Mouse (Mus musculus): ENCODE results near the gene Pla2g2d.
"Not testable (repeated sequence)": the region's sequence is repeated elsewhere in the genome, so short reads cannot be mapped to it uniquely, and the experiment has no call there.

Gene Pla2g2d

GRCm38 (mm10) chr4:138782098-138782497 lies 6.6 kb downstream of the Pla2g2d start:
- DNase-seq: no peak

DNA sequence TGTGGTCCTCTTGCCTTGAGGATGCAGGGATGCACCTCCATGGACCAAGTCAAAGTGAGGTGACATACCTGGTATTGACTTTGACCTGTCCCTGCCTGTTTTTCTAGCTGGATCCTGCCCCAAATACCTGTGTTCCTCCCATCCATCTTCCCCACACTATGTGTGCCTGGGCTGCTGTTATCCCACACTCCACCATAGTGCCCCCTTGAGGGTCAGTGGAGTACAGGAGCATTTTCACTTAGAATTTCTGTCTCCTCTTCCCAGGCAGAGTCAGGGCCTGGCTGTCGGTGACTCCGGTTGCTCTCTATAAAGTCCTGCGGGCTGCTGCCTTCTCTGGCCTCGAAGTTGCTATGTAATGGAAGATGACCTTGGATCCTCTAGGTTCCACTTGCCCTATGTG lies 10.2 kb downstream of the Pla2g2d start:
- DNase-seq: no peak

DNA sequence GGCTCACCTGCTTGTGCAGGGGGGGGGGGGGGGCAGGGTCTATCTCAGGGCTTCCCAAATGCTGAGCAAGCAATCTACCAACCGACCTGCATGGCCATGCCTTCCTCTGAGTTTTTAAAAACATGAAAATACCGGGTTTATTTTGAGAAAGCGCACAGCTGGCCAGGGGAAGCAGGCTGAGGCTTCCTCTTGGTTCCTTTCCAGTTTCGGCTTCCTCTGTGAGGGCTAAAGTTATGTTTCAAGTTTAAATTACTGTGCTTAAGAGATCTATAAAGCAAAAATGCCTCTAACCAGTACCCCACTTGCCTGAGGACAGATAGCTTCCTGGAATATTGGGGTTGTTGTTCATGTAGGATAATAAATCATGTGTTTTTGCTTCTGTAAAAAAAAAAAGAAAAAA lies 10.6 kb downstream of the Pla2g2d start:
- DNase-seq: no peak

DNA sequence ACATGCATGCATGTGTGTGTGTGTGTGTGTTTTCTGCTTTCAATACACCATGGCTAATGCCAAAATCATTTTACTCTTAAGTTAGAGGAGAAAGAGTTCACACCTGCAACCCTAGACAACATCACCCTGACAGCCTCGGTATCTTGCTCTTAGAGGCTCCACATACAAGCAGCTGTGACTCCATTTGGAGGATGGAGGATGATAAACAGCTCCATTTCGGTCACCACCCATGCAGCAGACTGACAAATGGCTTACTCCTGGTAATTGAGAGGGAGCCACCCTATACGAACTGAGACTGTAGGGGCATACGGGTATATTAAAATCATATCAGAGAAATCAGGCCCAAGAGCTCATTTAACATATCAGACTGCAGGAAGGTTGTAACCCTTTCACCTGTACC lies 12.8 kb downstream of the Pla2g2d start:
- DNase-seq: no peak

DNA sequence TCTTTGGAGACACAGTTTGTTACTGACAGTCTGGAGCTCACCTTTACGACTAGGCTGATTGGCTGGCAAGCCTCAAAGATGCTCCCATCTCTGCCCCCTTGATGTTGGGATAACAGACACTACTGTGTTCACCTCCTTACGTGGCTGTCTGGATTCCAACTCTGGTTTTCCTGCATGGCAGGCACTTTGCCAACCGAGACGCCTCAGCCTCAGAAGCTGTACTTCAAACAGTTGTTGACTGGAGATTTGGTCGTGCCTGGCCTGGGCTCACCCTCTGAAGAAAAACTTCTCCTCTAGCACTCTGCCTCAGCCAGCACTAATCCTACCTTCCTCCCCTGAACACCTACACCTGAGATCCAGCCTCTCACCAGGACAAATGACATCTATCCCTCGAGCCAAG lies 15.9 kb downstream of the Pla2g2d start:
- DNase-seq: no peak

DNA sequence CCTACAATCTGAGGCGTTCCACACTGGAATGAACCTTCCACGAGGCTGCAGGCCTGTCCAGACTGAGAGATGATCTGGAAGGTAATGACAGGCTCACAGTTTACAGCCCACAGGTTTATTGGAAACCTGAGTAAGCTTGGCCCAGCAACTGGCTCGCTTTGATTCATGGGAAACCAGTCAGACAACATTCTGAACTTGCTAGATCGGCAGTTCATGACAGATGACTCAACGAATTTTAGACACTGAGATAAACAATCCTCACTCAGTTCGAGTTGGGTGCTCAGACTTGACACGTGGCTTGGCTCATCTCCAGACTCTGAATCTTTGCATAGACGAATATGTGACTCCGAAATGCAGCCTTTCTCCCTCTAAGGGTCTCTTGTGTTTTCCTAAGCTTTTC lies 17.1 kb downstream of the Pla2g2d start:
- DNase-seq: no peak

- peak; percentile 34 to 55 for DNase-seq
Observed at GRCm38 (mm10) chr4:138793276-138793675, 17.7 kb downstream of the Pla2g2d start.

GRCm38 (mm10) chr4:138794344-138794743 lies 18.8 kb downstream of the Pla2g2d start:
- no peak for DNase-seq

- DNase-seq: no peak
Observed at GRCm38 (mm10) chr4:138796513-138797216, 21.1 kb downstream of the Pla2g2d start.

GRCm38 (mm10) chr4:138797217-138797570 lies 21.7 kb downstream of the Pla2g2d start:
- DNase-seq: no peak

GRCm38 (mm10) chr4:138800134-138800744 lies 24.7 kb downstream of the Pla2g2d start:
- peak in 1 of 2 experiments; percentile 57 for DNase-seq

DNA sequence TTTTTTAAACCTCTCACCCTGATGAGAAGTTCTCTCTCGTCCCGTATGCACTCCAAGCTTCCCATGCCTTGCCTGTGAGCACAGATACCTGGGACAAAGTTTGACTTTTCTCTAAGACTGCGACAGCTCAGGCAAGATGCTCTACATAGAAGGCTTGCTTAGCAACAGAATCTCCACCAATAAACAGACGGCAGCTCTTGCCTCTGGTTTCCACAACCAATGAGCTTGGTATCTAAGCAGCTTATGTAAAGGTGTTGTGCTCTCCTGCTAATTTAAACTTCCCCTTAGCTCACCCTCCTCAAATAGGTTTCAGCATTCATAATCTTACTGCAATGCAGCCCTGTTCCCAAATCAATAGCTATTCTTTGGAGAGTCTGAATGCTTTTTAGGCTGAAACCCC lies 26.1 kb downstream of the Pla2g2d start:
- DNase-seq: no peak

GRCm38 (mm10) chr4:138802917-138803316 lies 27.4 kb downstream of the Pla2g2d start:
- no peak for DNase-seq

DNA sequence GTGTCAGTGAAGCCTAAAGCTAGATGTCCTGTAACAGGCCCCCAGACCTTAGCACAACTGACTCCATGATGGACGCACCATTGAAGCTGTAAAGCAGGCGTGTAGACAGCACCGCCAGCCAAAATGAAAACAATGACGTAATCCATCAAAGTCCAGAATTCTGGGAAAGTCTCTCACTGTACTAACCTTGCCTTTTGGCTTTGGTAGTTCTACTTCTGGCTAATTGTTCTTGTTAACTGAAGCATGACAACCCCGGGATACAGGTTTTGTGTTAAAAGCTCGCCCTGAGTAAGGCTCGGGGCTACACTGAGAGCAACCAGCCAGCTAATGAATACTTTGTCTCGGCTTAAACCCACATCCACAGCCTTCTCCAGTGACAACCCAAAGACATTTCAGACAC lies 29.7 kb downstream of the Pla2g2d start:
- DNase-seq: no peak

- no peak for DNase-seq
Observed at GRCm38 (mm10) chr4:138806160-138806559, 30.6 kb downstream of the Pla2g2d start.

- DNase-seq: peak in 1 of 2 experiments; percentile 57
Observed at GRCm38 (mm10) chr4:138806920-138807541, 31.5 kb downstream of the Pla2g2d start.

DNA sequence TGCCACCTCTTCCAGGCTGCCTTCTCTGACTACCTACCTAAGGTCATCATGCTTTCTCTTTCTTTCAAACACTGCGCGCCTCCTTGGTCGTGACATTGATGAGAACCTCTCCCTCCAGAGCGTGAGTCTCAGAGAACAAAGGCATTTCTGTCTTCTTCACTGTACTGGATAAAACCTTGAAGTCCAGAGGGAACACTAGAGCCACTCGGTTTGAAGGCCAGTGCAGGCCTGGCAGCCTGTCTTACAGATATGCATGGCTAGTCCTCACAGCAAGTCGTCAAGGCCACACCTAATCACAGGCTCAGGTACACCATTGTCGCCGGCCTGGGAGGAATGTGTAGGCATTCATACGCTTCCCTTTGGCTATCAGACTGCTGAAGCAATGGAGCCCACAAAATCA lies 40.6 kb downstream of the Pla2g2d start:
- no peak for DNase-seq

- DNase-seq: peak in 1 of 2 experiments; percentile 10
Observed at GRCm38 (mm10) chr4:138817736-138818135, 42.2 kb downstream of the Pla2g2d start.

- peak; percentile 19 to 54 for DNase-seq
Observed at GRCm38 (mm10) chr4:138819101-138819500, 43.6 kb downstream of the Pla2g2d start.

GRCm38 (mm10) chr4:138821036-138821435 lies 45.5 kb downstream of the Pla2g2d start:
- no peak for DNase-seq

- not testable (repeated sequence) for DNase-seq
Observed at GRCm38 (mm10) chr4:138824161-138824560, 48.6 kb downstream of the Pla2g2d start.

DNA sequence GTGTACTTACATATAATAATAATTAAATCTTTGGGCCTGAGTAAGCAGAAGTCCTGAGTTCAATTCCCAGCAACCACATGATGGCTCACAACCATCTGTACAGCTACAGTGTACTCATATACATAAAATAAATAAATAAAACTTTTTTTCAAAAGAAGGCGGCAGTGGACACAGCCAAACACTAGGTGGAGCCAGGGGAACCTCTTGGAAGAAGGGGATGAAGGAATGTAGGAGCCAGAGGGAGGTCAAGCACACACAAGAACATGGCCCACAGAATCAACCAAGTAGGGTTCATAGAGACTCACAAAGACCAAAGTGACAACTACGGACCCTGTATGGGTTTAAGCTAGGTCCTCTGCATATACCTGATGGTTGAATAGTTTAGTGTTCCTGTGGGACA lies 49.1 kb downstream of the Pla2g2d start:
- DNase-seq: peak in 1 of 2 experiments; percentile 11

GRCm38 (mm10) chr4:138825751-138826567 lies 50.4 kb downstream of the Pla2g2d start:
- DNase-seq: peak in 1 of 2 experiments; percentile 45

Measured in lung, postnatal 4 days (tissue).